Mouse (Mus musculus): ENCODE measurements around the gene Gm14408. TPM values are rescaled to one million over a fixed set of nuclear protein-coding genes. Genes with fewer than 3 reads are reported as not detected.
A peak's percentile ranks its signal among the peaks of the same experiment; 100 is the strongest.
"Not testable (repeated sequence)": the region's sequence is repeated elsewhere in the genome, so short reads cannot be mapped to it uniquely, and the experiment has no call there.

Gm14408 gene
- not detected in 2 replicates for polyA plus RNA-seq (2016; fragmentation: Nextera tagmentation; extraction: Ambion mirVana)

DNA sequence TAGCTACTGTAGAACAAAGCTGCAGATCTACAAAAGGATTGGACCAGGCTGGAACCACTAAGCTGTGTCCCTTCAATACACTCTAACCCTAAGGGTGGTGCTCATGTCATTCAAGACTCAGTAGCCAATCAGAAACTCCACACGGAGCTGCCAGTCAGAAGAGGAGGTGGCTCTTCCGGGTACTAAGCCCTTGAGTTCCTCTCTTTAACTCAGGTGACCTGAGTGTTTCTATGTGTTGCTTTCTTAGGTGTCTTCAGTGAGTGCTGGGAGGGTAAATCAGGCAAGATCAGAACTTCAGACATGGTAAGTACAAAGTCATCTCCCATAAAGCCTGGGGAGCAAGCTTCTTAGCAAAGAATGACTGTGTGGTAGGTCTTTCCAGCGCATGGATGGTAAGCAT lies at the start of gene Gm14408:
Gene Gm14408, plus strand, starts transcription at position 301 of the 400 bp plus-strand sequence.
- not testable (repeated sequence) for H3K27me3 ChIP-seq (ENCODE audit: insufficient read depth, poor library complexity, severe bottlenecking); DNase-seq (ENCODE audit: low spot score); H3K36me3 ChIP-seq; H3K4me3 ChIP-seq; H3K9me3 ChIP-seq; H3K27ac ChIP-seq; H3K4me1 ChIP-seq
- 92% methylated on average over 1 of the region's 3 CpGs for WGBS

DNA sequence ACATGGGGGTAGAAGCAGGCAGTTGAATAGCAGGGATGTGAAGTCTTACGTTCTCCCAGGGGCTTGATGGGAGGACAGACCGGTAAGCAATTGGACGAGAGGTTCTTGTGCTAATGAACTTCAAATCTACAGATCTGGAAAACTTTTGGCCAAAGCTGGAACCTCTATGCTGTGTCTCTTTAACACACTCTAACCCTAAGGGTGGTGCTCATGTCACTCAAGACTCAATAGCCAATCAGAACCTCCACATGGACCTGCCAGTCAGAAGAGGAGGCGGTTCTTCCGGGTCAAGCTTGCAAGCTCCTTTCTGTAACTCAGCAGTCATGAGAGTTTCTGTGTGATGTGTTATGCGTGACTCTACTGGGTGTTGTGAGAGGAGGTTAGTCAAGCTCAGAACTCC lies 32.6 kb upstream of the Gm14408 start, which contains the start of gene Gm14295:
Gene Gm14295, plus strand, starts transcription at position 301 of the 400 bp plus-strand sequence.
- H3K36me3 ChIP-seq; H3K9me3 ChIP-seq; H3K4me1 ChIP-seq; H3K27me3 ChIP-seq (ENCODE audit: insufficient read depth, poor library complexity, severe bottlenecking); H3K27ac ChIP-seq; DNase-seq (ENCODE audit: low spot score): not testable (repeated sequence)
- H3K4me3 ChIP-seq, result peak within 1 kb of the TSS; percentile 57
- WGBS, result no CpG with 5 or more reads among the region's 6 CpGs

DNA sequence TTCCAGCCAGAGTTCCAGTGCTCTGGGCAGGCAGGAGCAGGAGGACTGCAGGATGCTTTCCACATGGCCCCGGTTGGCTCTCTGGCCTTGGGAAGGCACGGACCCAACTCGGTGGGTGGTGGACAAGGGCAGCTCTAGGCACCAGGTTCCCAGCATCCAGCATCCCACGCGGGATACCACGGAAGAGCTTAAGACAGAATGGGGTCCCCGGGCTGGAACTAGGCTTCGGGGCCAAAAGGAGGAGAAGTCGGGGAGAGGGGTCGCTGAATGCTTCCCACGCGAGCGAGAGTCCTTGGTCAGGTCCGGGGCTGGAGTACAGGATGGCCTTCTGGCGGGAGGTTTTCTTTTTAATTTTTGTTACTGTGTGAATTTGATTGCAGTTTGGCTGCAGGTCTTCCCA lies 32.2 kb upstream of the Gm14408 start:
- H3K36me3 ChIP-seq; H3K27me3 ChIP-seq (ENCODE audit: insufficient read depth, poor library complexity, severe bottlenecking); H3K27ac ChIP-seq; H3K9me3 ChIP-seq; DNase-seq (ENCODE audit: low spot score); H3K4me1 ChIP-seq: not testable (repeated sequence)
- H3K4me3 ChIP-seq, result peak overlapping the region; percentile 57
- 13% methylated on average over 14 of the region's 15 CpGs for WGBS

Other genes with a start within 250 kb of the Gm14408 start
- 8.9 and 11.1 TPM in 2 replicates for gene Gm14308, start 194.8 kb upstream of the Gm14408 start, polyA plus RNA-seq (2016; fragmentation: Nextera tagmentation; extraction: Ambion mirVana)
- 11.5 and 11.7 TPM in 2 replicates for gene Zfp973, start 160.6 kb upstream of the Gm14408 start, polyA plus RNA-seq (2016; fragmentation: Nextera tagmentation; extraction: Ambion mirVana)
- gene Gm14305, start 122.8 kb upstream of the Gm14408 start, polyA plus RNA-seq (2016; fragmentation: Nextera tagmentation; extraction: Ambion mirVana), result 30.4 and 31.4 TPM in 2 replicates
- gene Gm14295, start 32.5 kb upstream of the Gm14408 start, polyA plus RNA-seq (2016; fragmentation: Nextera tagmentation; extraction: Ambion mirVana), result 17.0 and 18.9 TPM in 2 replicates
- 12.1 and 12.4 TPM in 2 replicates for gene Gm14296, start 96.7 kb downstream of the Gm14408 start, polyA plus RNA-seq (2016; fragmentation: Nextera tagmentation; extraction: Ambion mirVana)
- gene Gm14419, start 169.8 kb downstream of the Gm14408 start, polyA plus RNA-seq (2016; fragmentation: Nextera tagmentation; extraction: Ambion mirVana), result 10.0 and 15.4 TPM in 2 replicates
- gene Gm14401, start 243.2 kb downstream of the Gm14408 start, polyA plus RNA-seq (2016; fragmentation: Nextera tagmentation; extraction: Ambion mirVana), result 0.23 TPM in 1 of 2 replicates, not detected in the other

Measured in heart, embryonic 10.5 days (tissue).